19 mouse cellular contexts compared by ENCODE assay signal in genomic region chrX:62368111-62368510, GRCm38 (mm10).
DNase-seq lines count a peak whose midpoint lies in the region; ATAC-seq and TF ChIP-seq lines count a peak whose summit lies in the region.
"Had no signal": no experiment of that assay in that cellular context is flagged by ENCODE, and none has a peak within 500 bp of the region (broad histone marks: within the 10 kb centered on the region; RNA-seq: fewer than 3 reads in every experiment).

No protein-coding gene starts in this region.

- H3K36me3 ChIP-seq in forebrain, embryonic 14.5 days (ENCODE audit: control insufficient read depth, insufficient read depth, low read length) = no peaks in the 10 kb centered on the region
- no peaks in the 10 kb centered on the region for H3K36me3 ChIP-seq in forebrain, embryonic 10.5 days (replicated peaks)
- no peaks in the 10 kb centered on the region for H3K36me3 ChIP-seq in forebrain, postnatal 0 days (ENCODE audit: insufficient read depth)
- no peaks in the 10 kb centered on the region for H3K36me3 ChIP-seq in forebrain, embryonic 11.5 days (ENCODE audit: control insufficient read depth, insufficient read depth, low read length)
- H3K36me3 ChIP-seq: embryonic facial prominence, embryonic 13.5 days; embryonic facial prominence, embryonic 15.5 days had no signal

- ATAC-seq in forebrain, embryonic 14.5 days = no peak
- peak; percentile 61 for ATAC-seq in forebrain, postnatal 0 days
- ATAC-seq in forebrain, embryonic 11.5 days (replicated peaks; ENCODE audit: low FRiP score) = no peak

- no peaks in the 10 kb centered on the region for H3K9me3 ChIP-seq in forebrain, embryonic 14.5 days (replicated peaks; ENCODE audit: control insufficient read depth, low read length)
- no peaks in the 10 kb centered on the region; the same call in 1 of the 2 replicates for H3K9me3 ChIP-seq in forebrain, embryonic 10.5 days
- H3K9me3 ChIP-seq in forebrain, postnatal 0 days (ENCODE audit: low read length) = no peaks in the 10 kb centered on the region
- no peaks in the 10 kb centered on the region for H3K9me3 ChIP-seq in forebrain, embryonic 11.5 days (ENCODE audit: control insufficient read depth, low read length)
- H3K9me3 ChIP-seq: embryonic facial prominence, embryonic 13.5 days; embryonic facial prominence, embryonic 15.5 days had no signal

- peak; percentile 34 for DNase-seq in forebrain, embryonic 14.5 days (ENCODE audit: low spot score)
- DNase-seq in forebrain, embryonic 10.5 days (ENCODE audit: extremely low spot score, low spot score) = no peak
- DNase-seq in forebrain, postnatal 0 days = peak; percentile 1
- no peak for DNase-seq in forebrain, embryonic 11.5 days (ENCODE audit: low spot score)
- DNase-seq in brain, embryonic 18.5 days (ENCODE audit: low read depth, low spot score) = peak; percentile 10
- no peak for DNase-seq in heart, postnatal 4 days
- DNase-seq: adrenal gland, adult 2 months; adrenal gland, postnatal 10 days; adrenal gland, postnatal 25 days; cerebellum, adult 11 months; cerebellum, adult 18-20 months; cerebellum, adult 8-10 months; cerebellum, adult 9-11 months; cerebellum, postnatal 14 days; cerebellum, postnatal 36 days; embryo, embryonic 11 days had no signal

- no peak for TF ChIP-seq CTCF in forebrain, postnatal 0 days (IDR thresholded peaks at IDR 0.05; ENCODE audit: low read depth)

- WGBS in forebrain, embryonic 14.5 days = 92% methylated on average over 1 of the region's 1 CpGs
- 96% methylated on average over 1 of the region's 1 CpGs for WGBS in forebrain, embryonic 10.5 days
- WGBS in forebrain, postnatal 0 days = 74% methylated on average over 1 of the region's 1 CpGs
- WGBS in forebrain, embryonic 11.5 days = 86% methylated on average over 1 of the region's 1 CpGs

- no peak overlapping the region for H3K9ac ChIP-seq in forebrain, embryonic 14.5 days (ENCODE audit: low read length)
- no peak overlapping the region for H3K9ac ChIP-seq in forebrain, postnatal 0 days
- H3K9ac ChIP-seq in forebrain, embryonic 11.5 days (ENCODE audit: low read length) = no peak overlapping the region
- H3K9ac ChIP-seq: embryonic facial prominence, embryonic 13.5 days; embryonic facial prominence, embryonic 15.5 days had no signal

- H3K27ac ChIP-seq in forebrain, embryonic 14.5 days (ENCODE audit: low read depth, low read length) = no peak overlapping the region
- H3K27ac ChIP-seq in forebrain, embryonic 10.5 days = no peak overlapping the region
- no peak overlapping the region for H3K27ac ChIP-seq in forebrain, postnatal 0 days (ENCODE audit: low read depth, low read length)
- no peak overlapping the region for H3K27ac ChIP-seq in forebrain, embryonic 11.5 days (ENCODE audit: low read depth, low read length)
- H3K27ac ChIP-seq: embryonic facial prominence, embryonic 13.5 days; embryonic facial prominence, embryonic 15.5 days had no signal

- H3K4me3 ChIP-seq in forebrain, embryonic 14.5 days (ENCODE audit: low read depth, low read length) = no peak overlapping the region
- no peak overlapping the region for H3K4me3 ChIP-seq in forebrain, embryonic 10.5 days
- no peak overlapping the region for H3K4me3 ChIP-seq in forebrain, postnatal 0 days (ENCODE audit: low read depth, low read length)
- H3K4me3 ChIP-seq in forebrain, embryonic 11.5 days (ENCODE audit: low read depth, low read length) = no peak overlapping the region
- H3K4me3 ChIP-seq: embryonic facial prominence, embryonic 13.5 days; embryonic facial prominence, embryonic 15.5 days; erythroblast, embryonic 14.5 days had no signal

- no peaks in the 10 kb centered on the region for H3K4me1 ChIP-seq in forebrain, embryonic 14.5 days (ENCODE audit: control insufficient read depth, insufficient read depth, low read length)
- H3K4me1 ChIP-seq in forebrain, embryonic 10.5 days = no peaks in the 10 kb centered on the region
- no peaks in the 10 kb centered on the region for H3K4me1 ChIP-seq in forebrain, postnatal 0 days (ENCODE audit: insufficient read depth)
- no peaks in the 10 kb centered on the region for H3K4me1 ChIP-seq in forebrain, embryonic 11.5 days (replicated peaks; ENCODE audit: control insufficient read depth, insufficient read depth, low read length)
- H3K4me1 ChIP-seq: embryonic facial prominence, embryonic 13.5 days; embryonic facial prominence, embryonic 15.5 days had no signal

- no peak overlapping the region for H3K4me2 ChIP-seq in forebrain, embryonic 14.5 days (ENCODE audit: low read length)
- H3K4me2 ChIP-seq in forebrain, postnatal 0 days (ENCODE audit: low read depth) = no peak overlapping the region
- no peak overlapping the region for H3K4me2 ChIP-seq in forebrain, embryonic 11.5 days (ENCODE audit: low read depth, low read length, severe bottlenecking)
- H3K4me2 ChIP-seq: embryonic facial prominence, embryonic 13.5 days; embryonic facial prominence, embryonic 15.5 days had no signal

- H3K27me3 ChIP-seq in forebrain, embryonic 14.5 days (replicated peaks; ENCODE audit: control insufficient read depth, insufficient read depth, low read length) = no peaks in the 10 kb centered on the region
- no peaks in the 10 kb centered on the region for H3K27me3 ChIP-seq in forebrain, embryonic 10.5 days (ENCODE audit: poor library complexity, severe bottlenecking)
- no peaks in the 10 kb centered on the region for H3K27me3 ChIP-seq in forebrain, postnatal 0 days (ENCODE audit: insufficient read depth, low read length)
- H3K27me3 ChIP-seq in forebrain, embryonic 11.5 days (ENCODE audit: control insufficient read depth, insufficient read depth, low read length) = no peaks in the 10 kb centered on the region
- H3K27me3 ChIP-seq: embryonic facial prominence, embryonic 13.5 days; embryonic facial prominence, embryonic 15.5 days had no signal

Comparison
In these comparisons a context has a peak if more than half of its experiments do, and no peak if none do; other contexts are left out.
1. DNase-seq: peak in forebrain, embryonic 14.5 days (single experiment), forebrain, postnatal 0 days (single experiment) and brain, embryonic 18.5 days (single experiment); none in forebrain, embryonic 10.5 days (single experiment), forebrain, embryonic 11.5 days (single experiment) and heart, postnatal 4 days (single experiment).